Mouse (Mus musculus): ENCODE results near the gene Bhmt2.

- no peak for TF ChIP-seq CTCF (IDR thresholded peaks at IDR 0.05; ENCODE audit: extremely low read depth, insufficient read length, insufficient replicate concordance, low read depth, low read length)
- no peak for TF ChIP-seq POLR2A (IDR thresholded peaks at IDR 0.05; ENCODE audit: low read depth, low read length)
Measured at GRCm38 (mm10) chr13:93723455-93723854, 49.4 kb upstream of the Bhmt2 start.
